Mouse (Mus musculus): ENCODE measurements around the gene Mrap2. TPM values are rescaled to one million over a fixed set of nuclear protein-coding genes. Genes with fewer than 3 reads are reported as not detected.

Mrap2 gene
- polyA plus RNA-seq, 1 experiment from 2014 or later, result 0.09 TPM

GRCm38 (mm10) chr9:87187336-87187735, 43.2 kb downstream of the Mrap2 start:
- H3K27me3 ChIP-seq, result no peaks in the 10 kb centered on the region
- WGBS, result 92% methylated on average over 4 of the region's 4 CpGs
- 0 out of 2 replicates have a peak, but pooled peaks cover 2% of the 10 kb centered on the region for H3K9me3 ChIP-seq
- H3K4me3 ChIP-seq, result no peak overlapping the region
- no peaks in the 10 kb centered on the region for H3K4me1 ChIP-seq
- H3K27ac ChIP-seq (replicated peaks), result no peak overlapping the region
- no peak for ATAC-seq (ENCODE audit: low FRiP score, low read depth)
- H3K4me2 ChIP-seq (replicated peaks), result no peak overlapping the region
- H3K9ac ChIP-seq (replicated peaks), result no peak overlapping the region
- H3K36me3 ChIP-seq, result peaks cover 31% of the 10 kb centered on the region

GRCm38 (mm10) chr9:87193721-87194120, 49.6 kb downstream of the Mrap2 start:
- Histone ChIP-seq H3K4me1 (no peaks in the 10 kb centered on the region), H3K4me2 (replicated peaks) (no peak overlapping the region), H3K27ac (replicated peaks) (no peak overlapping the region), H3K9ac (replicated peaks) (no peak overlapping the region), H3K36me3 (peaks cover 58% of the 10 kb centered on the region), H3K4me3 (no peak overlapping the region), H3K9me3 (0 out of 2 replicates have a peak, but pooled peaks cover 2% of the 10 kb centered on the region), H3K27me3 (no peaks in the 10 kb centered on the region)
- no peak for ATAC-seq (ENCODE audit: low FRiP score, low read depth)
- whole genome bisulfite sequencing, result 94% methylated on average over 1 of the region's 1 CpGs

GRCm38 (mm10) chr9:87197277-87197676, 53.2 kb downstream of the Mrap2 start:
- no peak overlapping the region for H3K9ac ChIP-seq (replicated peaks)
- H3K4me1 ChIP-seq, result no peaks in the 10 kb centered on the region
- no peak overlapping the region for H3K4me3 ChIP-seq
- no peaks in the 10 kb centered on the region for H3K27me3 ChIP-seq
- WGBS, result 81% methylated on average over 3 of the region's 3 CpGs
- no peaks in the 10 kb centered on the region for H3K9me3 ChIP-seq
- H3K4me2 ChIP-seq (replicated peaks), result no peak overlapping the region
- H3K36me3 ChIP-seq, result peaks cover 42% of the 10 kb centered on the region
- H3K27ac ChIP-seq (replicated peaks), result no peak overlapping the region
- no peak for ATAC-seq (ENCODE audit: low FRiP score, low read depth)

- H3K27ac ChIP-seq (replicated peaks), result no peak overlapping the region
- H3K4me3 ChIP-seq, result no peak overlapping the region
- no peaks in the 10 kb centered on the region for H3K4me1 ChIP-seq
- H3K9me3 ChIP-seq, result no peaks in the 10 kb centered on the region
- WGBS, result 89% methylated on average over 6 of the region's 6 CpGs
- H3K36me3 ChIP-seq, result peaks cover 39% of the 10 kb centered on the region
- ATAC-seq (ENCODE audit: low FRiP score, low read depth), result no peak
- H3K9ac ChIP-seq (replicated peaks), result no peak overlapping the region
- no peaks in the 10 kb centered on the region for H3K27me3 ChIP-seq
- H3K4me2 ChIP-seq (replicated peaks), result no peak overlapping the region
Observed at GRCm38 (mm10) chr9:87198036-87198435, 53.9 kb downstream of the Mrap2 start.

- H3K27me3 ChIP-seq, result no peaks in the 10 kb centered on the region
- peaks cover 51% of the 10 kb centered on the region for H3K36me3 ChIP-seq
- H3K9me3 ChIP-seq, result no peaks in the 10 kb centered on the region
- H3K9ac ChIP-seq (replicated peaks), result no peak overlapping the region
- 91% methylated on average over 5 of the region's 5 CpGs for WGBS
- H3K27ac ChIP-seq (replicated peaks), result no peak overlapping the region
- H3K4me1 ChIP-seq, result no peaks in the 10 kb centered on the region
- H3K4me2 ChIP-seq (replicated peaks), result no peak overlapping the region
- no peak for ATAC-seq (ENCODE audit: low FRiP score, low read depth)
- H3K4me3 ChIP-seq, result no peak overlapping the region
Observed at GRCm38 (mm10) chr9:87200426-87200825, 56.3 kb downstream of the Mrap2 start.

GRCm38 (mm10) chr9:87200919-87201318, 56.8 kb downstream of the Mrap2 start:
- no peak overlapping the region for H3K4me3 ChIP-seq
- no peak overlapping the region for H3K4me2 ChIP-seq (replicated peaks)
- ATAC-seq (ENCODE audit: low FRiP score, low read depth), result no peak
- no peaks in the 10 kb centered on the region for H3K27me3 ChIP-seq
- H3K4me1 ChIP-seq, result no peaks in the 10 kb centered on the region
- H3K36me3 ChIP-seq, result peaks cover 53% of the 10 kb centered on the region
- no peak overlapping the region for H3K27ac ChIP-seq (replicated peaks)
- no peaks in the 10 kb centered on the region for H3K9me3 ChIP-seq
- WGBS, result 93% methylated on average over 4 of the region's 4 CpGs
- no peak overlapping the region for H3K9ac ChIP-seq (replicated peaks)

- no peak overlapping the region for H3K9ac ChIP-seq (replicated peaks)
- ATAC-seq (ENCODE audit: low FRiP score, low read depth), result no peak
- 92% methylated on average over 6 of the region's 6 CpGs for WGBS
- H3K4me2 ChIP-seq (replicated peaks), result no peak overlapping the region
- no peaks in the 10 kb centered on the region for H3K9me3 ChIP-seq
- H3K27ac ChIP-seq (replicated peaks), result no peak overlapping the region
- no peaks in the 10 kb centered on the region for H3K27me3 ChIP-seq
- peaks cover 50% of the 10 kb centered on the region for H3K36me3 ChIP-seq
- H3K4me1 ChIP-seq, result no peaks in the 10 kb centered on the region
- no peak overlapping the region for H3K4me3 ChIP-seq
Observed at GRCm38 (mm10) chr9:87202431-87202830, 58.3 kb downstream of the Mrap2 start.

- Histone ChIP-seq H3K4me3 (no peak overlapping the region), H3K27ac (replicated peaks) (no peak overlapping the region), H3K4me2 (replicated peaks) (no peak overlapping the region), H3K36me3 (peaks cover 50% of the 10 kb centered on the region), H3K9me3 (no peaks in the 10 kb centered on the region), H3K27me3 (no peaks in the 10 kb centered on the region), H3K9ac (replicated peaks) (no peak overlapping the region), H3K4me1 (no peaks in the 10 kb centered on the region)
- 93% methylated on average over 9 of the region's 9 CpGs for WGBS
- no peak for ATAC-seq (ENCODE audit: low FRiP score, low read depth)
Observed at GRCm38 (mm10) chr9:87210830-87211339, 66.8 kb downstream of the Mrap2 start.

GRCm38 (mm10) chr9:87213204-87213603, 69.1 kb downstream of the Mrap2 start:
- Histone ChIP-seq H3K36me3 (peaks cover 49% of the 10 kb centered on the region), H3K9me3 (no peaks in the 10 kb centered on the region), H3K27ac (replicated peaks) (no peak overlapping the region), H3K4me2 (replicated peaks) (no peak overlapping the region), H3K4me3 (no peak overlapping the region), H3K9ac (replicated peaks) (no peak overlapping the region), H3K27me3 (no peaks in the 10 kb centered on the region), H3K4me1 (no peaks in the 10 kb centered on the region)
- WGBS, result 86% methylated on average over 4 of the region's 4 CpGs
- no peak for ATAC-seq (ENCODE audit: low FRiP score, low read depth)

Other genes starting within 250 kb of the Mrap2 start
- 2.2 and 2.6 TPM in 2 replicates for gene Ripply2, start 128.8 kb upstream of the Mrap2 start, polyA plus RNA-seq (2016; fragmentation: Nextera tagmentation; extraction: Ambion mirVana)
- gene Cyb5r4, start 122.3 kb upstream of the Mrap2 start, polyA plus RNA-seq (2016; fragmentation: Nextera tagmentation; extraction: Ambion mirVana), result 104 and 109 TPM in 2 replicates
- 10.7 and 12.3 TPM in 2 replicates for gene Cep162, start 111.2 kb downstream of the Mrap2 start, polyA plus RNA-seq (2016; fragmentation: Nextera tagmentation; extraction: Ambion mirVana)